Mouse (Mus musculus) bone marrow macrophage, adult 2 months (primary cell): ENCODE data around the gene Slc22a1.

Experiments used
- CTCF ChIP-seq: IDR thresholded peaks from 2 replicates; pipeline ENCODE4 v1.5.1; 2012; ENCODE audit warnings: low read depth, mild to moderate bottlenecking, low read length, moderate library complexity
- POLR2A ChIP-seq: IDR thresholded peaks from 2 replicates; pipeline ENCODE4 v1.6.1; 2012; ENCODE audit warnings: mild to moderate bottlenecking, low read depth, low read length, borderline replicate concordance

GRCm38 (mm10) chr17:12721118-12721886, 45.7 kb upstream of the Slc22a1 start:
- TF ChIP-seq POLR2A (no peak), CTCF (no peak)
